Mouse (Mus musculus) erythroblast, embryonic 14.5 days (primary cell): Measurements from ENCODE around the gene Zfp365. TPM values are rescaled to one million over a fixed set of nuclear protein-coding genes. Genes with fewer than 3 reads are reported as not detected.

Experiments used
- H3K27me3 ChIP-seq: 2 replicates; pipeline ENCODE4 v1.6.1; 2012; ENCODE audit warnings: inconsistent platforms; ENCODE audit not compliant: control insufficient read depth
- H3K36me3 ChIP-seq: 2 replicates; pipeline ENCODE4 v1.6.1; 2012; ENCODE audit warnings: mild to moderate bottlenecking, inconsistent platforms; ENCODE audit not compliant: control insufficient read depth
- H3K4me1 ChIP-seq: 2 replicates; pipeline ENCODE4 v1.6.1; 2012; ENCODE audit warnings: inconsistent platforms; ENCODE audit not compliant: control insufficient read depth
- H3K4me3 ChIP-seq: replicated peaks from 2 replicates; pipeline ENCODE3; 2012; ENCODE audit warnings: moderate library complexity, mild to moderate bottlenecking, inconsistent platforms
- H3K9me3 ChIP-seq: 2 replicates; pipeline ENCODE4 v1.6.1; 2012; ENCODE audit warnings: low read length, inconsistent platforms, mixed read lengths; ENCODE audit not compliant: control insufficient read depth
- GATA1 ChIP-seq: IDR thresholded peaks from 2 replicates; pipeline ENCODE4 v1.6.1; 2012; ENCODE audit warnings: low read length, inconsistent platforms, mixed read lengths
- TAL1 ChIP-seq: IDR thresholded peaks from 3 replicates; pipeline ENCODE4 v1.6.1; 2012; ENCODE audit warnings: low read length, inconsistent platforms, mixed read lengths
- polyA plus RNA-seq: library from polyadenylated mRNA; stranded (reverse); fragments of >175 nt; gene quantifications from 2 replicates; pipeline ENCODE4 v1.2.3, GENCODE M21; 2012

Zfp365 gene
- polyA plus RNA-seq = 0.03 TPM in 1 of 2 replicates, not detected in the other

DNA sequence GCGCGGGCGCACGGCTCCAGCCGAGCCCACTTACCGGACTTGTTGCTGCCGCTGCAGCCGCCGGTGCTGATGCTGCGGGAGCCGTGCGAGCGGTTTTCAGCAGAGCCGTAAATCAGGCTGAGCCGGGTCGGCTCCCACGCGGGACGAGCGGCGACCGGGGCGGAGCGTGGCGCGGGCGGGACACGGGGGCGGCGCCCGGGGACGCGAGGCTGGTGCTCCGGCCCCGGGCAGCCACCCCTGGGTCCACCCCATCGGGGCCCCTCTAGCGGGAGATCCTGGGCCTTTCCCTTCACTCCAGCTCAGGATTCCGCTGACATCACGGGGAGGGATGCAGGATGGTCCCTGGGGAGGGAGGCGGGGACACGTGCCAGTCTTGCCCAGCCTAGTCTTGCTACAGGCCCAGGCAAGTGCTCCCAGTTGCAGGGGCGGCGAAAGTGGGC, at the start of gene Zfp365:
Gene Zfp365 (minus strand): TSS at position 326 of the 440 bp plus-strand sequence.
- H3K4me3 ChIP-seq = peak within 1 kb of the TSS; percentile 24
- no peak for TF ChIP-seq TAL1
- no peak for TF ChIP-seq GATA1
- H3K9me3 ChIP-seq = no peaks in the 10 kb centered on the region
- H3K36me3 ChIP-seq = no peaks in the 10 kb centered on the region
- H3K4me1 ChIP-seq = 0 out of 2 replicates have a peak, but pooled peaks cover 2% of the 10 kb centered on the region
- H3K27me3 ChIP-seq = peaks cover 13% of the 10 kb centered on the region

DNA sequence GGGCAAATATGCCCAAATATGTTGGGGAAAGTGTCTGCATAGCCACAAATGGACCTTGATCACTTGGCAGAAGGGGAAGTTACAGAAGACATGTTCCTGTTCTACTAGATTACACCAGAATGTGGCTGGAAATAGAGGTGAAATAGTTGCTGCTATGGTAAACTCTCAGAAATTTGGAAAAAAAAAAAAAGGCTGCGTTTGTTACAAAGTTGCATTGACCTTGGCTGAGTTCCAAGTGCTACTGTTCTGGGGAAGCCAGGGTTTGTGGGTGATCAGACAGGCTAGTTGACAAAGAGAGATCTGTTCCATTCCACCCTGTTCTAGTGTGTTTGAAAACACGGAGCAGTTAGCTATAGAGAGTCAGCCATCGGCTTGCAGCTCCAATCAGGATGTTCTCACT, 47.5 kb upstream of the Zfp365 start:
- Histone ChIP-seq H3K9me3 (no peaks in the 10 kb centered on the region), H3K4me1 (no peaks in the 10 kb centered on the region), H3K27me3 (no peaks in the 10 kb centered on the region), H3K4me3 (no peak overlapping the region), H3K36me3 (no peaks in the 10 kb centered on the region)
- no peak for TF ChIP-seq GATA1
- TF ChIP-seq TAL1 = no peak

DNA sequence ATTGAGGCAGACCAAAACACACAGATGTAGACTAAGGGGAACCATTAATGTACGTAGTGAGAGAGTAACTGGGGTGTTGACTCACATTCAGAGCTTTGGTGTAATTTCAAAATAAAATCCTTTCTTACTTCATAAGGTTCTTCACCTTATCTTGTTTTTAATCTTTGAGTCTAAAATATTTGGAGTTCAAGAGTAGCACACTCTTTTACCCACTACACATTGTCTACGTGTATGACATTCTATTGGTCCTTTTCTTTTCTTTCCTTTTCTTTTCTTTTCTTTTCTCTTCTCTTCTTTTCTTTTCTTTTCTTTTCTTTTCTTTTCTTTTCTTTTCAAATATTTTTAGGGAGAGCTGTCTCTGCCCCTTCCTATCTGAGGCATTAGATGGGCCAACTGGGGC, 43.5 kb upstream of the Zfp365 start:
- H3K4me3 ChIP-seq = no peak overlapping the region
- no peaks in the 10 kb centered on the region for H3K36me3 ChIP-seq
- H3K27me3 ChIP-seq = no peaks in the 10 kb centered on the region
- no peak for TF ChIP-seq TAL1
- TF ChIP-seq GATA1 = no peak
- no peaks in the 10 kb centered on the region for H3K4me1 ChIP-seq
- no peaks in the 10 kb centered on the region for H3K9me3 ChIP-seq

DNA sequence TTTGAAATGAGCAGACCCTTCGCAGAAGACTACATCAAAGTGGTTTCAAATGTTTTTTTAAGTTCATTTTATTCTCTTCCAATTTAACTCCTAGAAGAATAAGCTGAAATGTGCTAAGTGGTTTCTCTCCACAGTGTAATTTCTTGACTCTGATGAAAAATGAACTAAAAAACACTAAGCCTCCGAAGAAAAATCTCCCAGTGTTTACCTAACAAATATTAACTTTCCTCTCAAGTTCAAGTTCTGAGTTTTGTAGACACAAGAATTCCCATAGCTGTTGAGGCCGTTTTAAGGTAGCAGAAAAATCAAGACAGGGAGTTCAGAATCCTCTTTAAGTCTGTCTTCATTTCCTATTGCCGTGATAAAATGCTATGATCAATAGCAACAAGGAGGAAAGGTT, 39.2 kb upstream of the Zfp365 start:
- H3K9me3 ChIP-seq = no peaks in the 10 kb centered on the region
- TF ChIP-seq TAL1 (no peak), GATA1 (no peak)
- H3K4me3 ChIP-seq = no peak overlapping the region

DNA sequence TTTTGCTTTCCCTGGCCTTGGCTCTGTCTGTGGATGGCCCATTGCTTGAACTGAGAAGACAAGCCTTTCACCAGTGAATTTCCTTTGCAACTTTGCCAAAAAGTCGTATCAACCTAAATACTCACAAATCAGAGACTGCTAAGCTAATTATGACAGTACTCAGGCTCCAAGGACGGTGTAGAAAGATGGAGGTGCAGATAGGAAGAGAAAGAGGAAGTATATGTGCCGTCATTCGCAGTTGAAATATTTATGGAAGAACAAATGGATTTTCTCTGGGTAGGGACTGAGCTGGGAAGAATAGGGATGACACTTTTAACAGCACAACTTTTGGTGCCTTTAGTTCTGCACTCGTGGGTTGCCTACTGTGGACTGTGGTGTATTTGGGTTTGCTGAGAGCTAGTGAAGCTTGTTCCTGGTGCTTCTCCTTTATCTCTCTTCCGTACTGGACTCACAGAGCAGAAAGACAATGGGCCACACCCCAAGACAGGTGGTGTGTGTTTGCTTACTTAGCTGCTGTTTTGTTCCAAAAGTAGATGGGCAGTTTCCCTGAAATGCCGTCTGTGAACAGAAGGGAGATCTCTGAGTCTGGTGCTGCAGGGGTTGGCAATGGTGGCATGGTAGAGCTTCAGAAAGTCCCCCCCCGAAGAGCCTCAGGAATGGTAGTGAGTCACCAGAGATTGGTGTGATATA, 37.7 kb upstream of the Zfp365 start:
- no peak overlapping the region for H3K4me3 ChIP-seq
- no peaks in the 10 kb centered on the region for H3K4me1 ChIP-seq
- TF ChIP-seq TAL1 = no peak
- no peak for TF ChIP-seq GATA1
- no peaks in the 10 kb centered on the region for H3K27me3 ChIP-seq
- H3K9me3 ChIP-seq = no peaks in the 10 kb centered on the region
- H3K36me3 ChIP-seq = no peaks in the 10 kb centered on the region

More for the DNA sequence above, 39.2 kb upstream of the Zfp365 start:
- Histone ChIP-seq H3K36me3 (no peaks in the 10 kb centered on the region), H3K27me3 (no peaks in the 10 kb centered on the region), H3K4me1 (no peaks in the 10 kb centered on the region)

DNA sequence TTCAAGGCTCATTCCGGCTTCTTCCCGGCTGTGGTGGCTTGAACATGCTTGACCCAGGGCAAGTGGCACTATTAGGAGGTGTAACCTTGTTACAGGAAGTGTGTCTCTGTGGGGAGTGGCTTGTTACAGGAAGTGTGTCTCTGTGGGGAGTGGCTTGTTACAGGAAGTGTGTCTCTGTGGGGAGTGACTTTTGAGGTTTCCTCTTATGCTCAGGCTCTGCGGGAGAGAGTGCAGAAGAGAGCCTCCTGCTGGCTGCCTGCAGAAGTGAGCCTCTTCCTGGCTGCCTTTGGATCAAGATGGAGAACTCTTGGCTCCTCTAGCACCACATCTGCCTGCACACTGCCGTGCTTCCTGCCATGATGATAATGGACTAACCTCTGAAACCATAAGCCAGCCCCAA, 31.1 kb upstream of the Zfp365 start:
- H3K9me3 ChIP-seq = no peaks in the 10 kb centered on the region
- H3K36me3 ChIP-seq = no peaks in the 10 kb centered on the region
- no peak overlapping the region for H3K4me3 ChIP-seq
- H3K4me1 ChIP-seq = no peaks in the 10 kb centered on the region
- H3K27me3 ChIP-seq = no peaks in the 10 kb centered on the region
- TF ChIP-seq TAL1 = no peak
- TF ChIP-seq GATA1 = no peak

DNA sequence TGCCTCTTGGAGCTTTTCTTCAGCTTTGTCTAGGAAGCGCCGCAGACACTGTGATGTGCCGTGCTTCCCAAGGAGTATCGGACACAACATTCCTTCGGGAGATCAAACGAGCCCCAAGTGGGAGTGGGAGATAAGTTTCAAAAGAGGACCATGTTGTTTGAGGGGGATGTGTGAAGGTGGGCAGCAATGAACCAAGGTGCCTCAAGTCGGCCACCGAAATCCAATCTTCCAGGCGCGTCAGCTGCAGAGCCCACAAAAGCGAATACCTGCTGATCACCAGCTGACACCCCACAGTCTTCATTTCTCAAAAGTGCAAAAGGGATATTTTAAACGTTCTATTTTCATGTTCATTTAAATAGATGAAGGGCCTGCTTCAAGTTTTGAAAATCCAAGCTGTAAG, 27.1 kb upstream of the Zfp365 start:
- no peaks in the 10 kb centered on the region for H3K4me1 ChIP-seq
- H3K4me3 ChIP-seq = no peak overlapping the region
- H3K27me3 ChIP-seq = no peaks in the 10 kb centered on the region
- no peaks in the 10 kb centered on the region for H3K9me3 ChIP-seq
- H3K36me3 ChIP-seq = no peaks in the 10 kb centered on the region
- TF ChIP-seq GATA1 (no peak), TAL1 (no peak)

DNA sequence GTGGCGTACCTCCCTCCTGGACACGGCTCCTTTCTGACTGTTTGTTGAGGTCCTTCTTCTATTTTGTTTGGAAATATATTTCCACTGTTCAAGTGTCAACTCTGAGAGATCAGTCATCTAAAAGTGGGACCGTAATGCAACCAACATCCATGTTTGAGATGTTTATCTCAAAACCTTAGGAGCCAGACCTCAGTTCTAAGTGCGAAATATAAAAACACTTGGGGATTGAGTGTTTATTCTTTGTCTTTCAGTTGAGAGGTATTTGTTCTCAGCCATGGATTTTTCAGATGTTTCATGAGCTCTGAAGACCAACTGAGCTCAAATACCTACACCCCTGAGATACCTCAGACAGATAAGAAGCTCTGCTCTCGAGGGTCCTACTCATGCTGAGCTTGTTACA, 25.3 kb upstream of the Zfp365 start:
- no peak overlapping the region for H3K4me3 ChIP-seq
- TF ChIP-seq TAL1 (no peak), GATA1 (no peak)
- H3K36me3 ChIP-seq = no peaks in the 10 kb centered on the region
- no peaks in the 10 kb centered on the region for H3K27me3 ChIP-seq
- H3K9me3 ChIP-seq = peaks cover 5% of the 10 kb centered on the region; the same call in 1 of the 2 replicates
- no peaks in the 10 kb centered on the region for H3K4me1 ChIP-seq

DNA sequence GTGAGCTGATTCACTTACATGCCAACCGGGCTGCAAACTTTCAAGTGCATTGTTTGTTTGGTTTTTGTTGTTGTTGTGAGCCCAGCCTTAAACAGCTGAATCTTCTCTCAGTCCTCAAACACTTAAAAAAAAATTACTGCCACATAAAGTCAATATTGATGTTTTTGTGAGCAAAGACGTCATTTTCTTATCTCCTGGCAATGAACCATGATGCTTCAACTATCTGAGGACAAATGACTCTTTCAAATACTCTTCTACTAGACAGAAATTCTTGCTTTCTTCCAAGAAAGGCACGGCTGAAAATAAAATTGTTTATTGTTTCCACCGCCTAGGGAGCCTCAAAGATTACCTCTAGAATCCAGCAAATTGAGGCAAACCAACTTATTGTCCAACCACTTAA, 24.5 kb upstream of the Zfp365 start:
- Histone ChIP-seq H3K36me3 (no peaks in the 10 kb centered on the region), H3K4me1 (no peaks in the 10 kb centered on the region), H3K27me3 (no peaks in the 10 kb centered on the region), H3K4me3 (no peak overlapping the region), H3K9me3 (peaks cover 5% of the 10 kb centered on the region; the same call in 1 of the 2 replicates)
- TF ChIP-seq GATA1 = no peak
- TF ChIP-seq TAL1 = no peak
